Mouse (Mus musculus) heart, embryonic 16.5 days (tissue): Measurements from ENCODE around the gene Bpnt1. TPM values are rescaled to one million over a fixed set of nuclear protein-coding genes. Genes with fewer than 3 reads are reported as not detected.
A peak's percentile ranks its signal among the peaks of the same experiment; 100 is the strongest.

Experiments
- ATAC-seq: fragments of 200-750 bp; cut with Nextera tagmentation; replicated peaks from 2 replicates; pipeline ENCODE4 v1.8.0; 2017; ENCODE audit warnings: moderate number of reproducible peaks; ENCODE audit not compliant: insufficient read depth, low FRiP score; ENCODE audit errors: extremely low read depth
- H3K27ac ChIP-seq: fragments of 300-500 bp; sonication (generic); 2 replicates; pipeline ENCODE4 v1.5.1; 2014; ENCODE audit warnings: mild to moderate bottlenecking, low read length, control low read depth, moderate library complexity
- H3K27me3 ChIP-seq: fragments of 300-500 bp; sonication (generic); 2 replicates; pipeline ENCODE4 v1.6.1; 2014; ENCODE audit warnings: low read length, mixed read lengths; ENCODE audit not compliant: control insufficient read depth, insufficient read depth
- H3K36me3 ChIP-seq: fragments of 300-500 bp; sonication (generic); 2 replicates; pipeline ENCODE4 v1.6.1; 2014; ENCODE audit not compliant: control insufficient read depth, insufficient read depth
- H3K4me1 ChIP-seq: fragments of 300-500 bp; sonication (generic); 2 replicates; pipeline ENCODE4 v1.6.1; 2014; ENCODE audit warnings: low read length, mixed read lengths; ENCODE audit not compliant: control insufficient read depth, insufficient read depth
- H3K4me2 ChIP-seq: fragments of 300-500 bp; sonication (generic); 2 replicates; pipeline ENCODE4 v1.6.1; 2014; ENCODE audit warnings: low read depth, mild to moderate bottlenecking, control low read depth, low read length
- H3K4me3 ChIP-seq: fragments of 300-500 bp; sonication (generic); 2 replicates; pipeline ENCODE4 v1.5.1; 2014; ENCODE audit warnings: mild to moderate bottlenecking, control low read depth, low read length
- H3K9ac ChIP-seq: fragments of 300-500 bp; sonication (generic); 2 replicates; pipeline ENCODE4 v1.6.1; 2014; ENCODE audit warnings: low read length, control low read depth
- H3K9me3 ChIP-seq: fragments of 300-500 bp; sonication (generic); replicated peaks from 2 replicates; pipeline ENCODE4 v1.6.1; 2016; ENCODE audit warnings: low read length; ENCODE audit not compliant: control insufficient read depth
- WGBS: fragments of 180-500 bp; shearing (Covaris S2); extraction: QIAGEN DNeasy Blood & Tissue Kit; methylation state at CpG from one replicate; pipeline ENCODE4 v1.1.7; 2014; 5-methylcytosine and 5-hydroxymethylcytosine counted together
- polyA plus RNA-seq: library from polyadenylated mRNA; unstranded; fragments of >200 nt; fragmentation: Nextera tagmentation; extraction: Ambion mirVana; gene quantifications from 2 replicates; pipeline ENCODE4 v1.2.1, GENCODE M21; 2015

Gene Bpnt1
- polyA plus RNA-seq, 1 experiment from 2014 or later, result 33.6 TPM

DNA sequence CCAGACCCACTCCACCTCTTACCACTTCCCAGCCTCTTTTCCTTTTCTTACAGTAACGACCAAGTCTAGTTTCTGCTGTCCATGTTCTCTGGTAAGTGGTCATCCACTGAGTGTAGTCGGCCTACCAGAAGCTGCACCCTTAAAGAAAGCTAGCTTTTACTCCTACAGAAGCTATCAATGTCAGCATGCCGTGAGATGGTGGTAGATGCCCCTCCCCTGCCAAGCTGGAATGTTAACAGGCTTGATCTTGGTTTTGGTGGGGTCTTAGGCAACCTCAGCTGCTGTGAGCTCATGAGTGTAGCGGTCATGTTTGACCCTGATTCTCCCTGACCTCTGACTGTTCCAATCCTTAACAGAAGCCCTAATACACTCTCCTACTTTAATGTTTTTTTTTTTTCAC lies 26.3 kb downstream of the Bpnt1 start:
- Histone ChIP-seq H3K9me3 (no peaks in the 10 kb centered on the region), H3K27me3 (no peaks in the 10 kb centered on the region), H3K4me2 (no peak overlapping the region), H3K4me1 (peaks cover 5% of the 10 kb centered on the region), H3K4me3 (no peak overlapping the region), H3K36me3 (peaks cover 7% of the 10 kb centered on the region), H3K27ac (no peak overlapping the region), H3K9ac (no peak overlapping the region)
- no peak for ATAC-seq
- 81% methylated on average over 4 of the region's 4 CpGs for WGBS

DNA sequence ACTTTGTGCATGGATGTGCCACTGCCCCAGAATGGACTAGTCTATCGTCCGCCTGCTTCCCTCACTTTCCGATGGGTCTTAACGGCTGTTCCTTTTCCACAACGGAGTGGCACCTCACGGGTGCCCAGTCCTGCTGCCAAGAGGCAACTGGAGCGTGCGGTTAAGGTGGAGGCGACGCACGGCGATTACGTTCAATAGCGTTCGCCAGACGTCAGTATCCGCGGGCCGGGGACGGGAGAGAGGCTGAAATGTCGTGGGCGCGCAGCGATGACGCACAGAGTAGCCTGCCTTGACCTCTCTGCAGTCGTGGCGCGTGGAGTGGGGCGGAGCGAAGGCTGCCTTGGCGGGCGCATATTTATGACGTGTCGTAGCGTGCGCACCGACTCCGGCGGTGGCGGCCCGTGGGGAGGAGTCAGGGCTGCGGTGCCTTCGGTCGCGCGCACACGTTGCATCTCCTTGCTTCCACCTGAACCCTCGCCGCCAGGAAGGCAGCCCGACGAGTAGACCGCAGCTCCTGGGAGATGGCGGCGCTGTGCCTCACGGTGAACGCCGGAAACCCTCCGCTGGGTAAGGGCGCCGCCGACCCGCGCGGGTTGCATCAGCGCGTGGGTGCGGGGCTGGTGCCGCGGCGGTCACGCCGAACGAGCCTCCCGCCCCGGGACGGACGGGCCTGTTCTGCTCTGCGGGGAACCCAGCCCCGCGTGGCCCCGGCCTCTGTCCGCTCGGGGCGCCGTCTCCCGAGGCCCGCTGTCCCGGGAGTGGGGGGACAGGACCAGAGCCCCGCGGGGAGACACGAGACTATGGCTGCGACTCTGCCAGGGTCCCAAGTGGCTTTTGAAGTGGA lies 30.9 kb downstream of the Bpnt1 start, which contains the start of gene Eprs:
Eprs (plus strand) TSS at position 368 of the 844 bp plus-strand sequence.
- WGBS, result under 1% methylated on average over 91 of the region's 92 CpGs

DNA sequence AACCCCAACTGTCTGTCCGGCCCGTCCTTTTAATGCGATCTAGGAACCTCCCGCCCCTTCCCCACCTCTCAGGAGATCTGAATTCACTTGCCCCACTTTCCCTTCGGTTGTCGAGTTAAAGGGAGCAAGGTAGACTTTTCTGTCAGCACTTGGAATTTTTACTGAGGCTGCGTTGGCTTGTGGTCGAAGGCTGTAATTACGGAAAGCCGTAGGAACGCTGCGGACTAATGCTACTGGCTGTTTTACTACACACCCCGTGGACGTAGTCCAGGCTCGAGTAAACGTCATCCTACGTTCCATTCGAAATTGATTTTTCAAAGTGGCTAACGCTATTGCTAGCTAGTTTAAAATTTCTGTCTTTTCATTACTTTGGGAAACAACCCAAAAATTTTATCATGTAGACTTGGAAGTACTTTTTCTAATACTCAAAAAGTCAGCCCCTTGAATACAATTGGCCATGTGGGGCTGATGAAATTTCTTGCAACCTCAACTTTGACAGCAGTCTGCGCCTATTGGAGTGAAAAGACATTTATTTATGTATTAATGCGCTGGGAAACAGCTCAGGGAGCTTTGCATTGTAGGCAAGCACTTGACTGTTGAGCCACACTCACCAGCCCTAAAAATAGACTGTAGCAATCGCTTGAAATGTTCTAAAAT lies 31.7 kb downstream of the Bpnt1 start:
- Histone ChIP-seq H3K36me3 (0 out of 2 replicates have a peak, but pooled peaks cover 3% of the 10 kb centered on the region), H3K9ac (peak overlapping the region; percentile 94), H3K27ac (peak overlapping the region; percentile 95), H3K4me3 (peak overlapping the region; percentile 98), H3K4me2 (peak overlapping the region; percentile 86), H3K4me1 (peaks cover 21% of the 10 kb centered on the region), H3K27me3 (no peaks in the 10 kb centered on the region), H3K9me3 (no peaks in the 10 kb centered on the region)
- peak; percentile 42; the same call in 1 of the 2 replicates for ATAC-seq
- WGBS, result under 1% methylated on average over 22 of the region's 22 CpGs

More for the DNA sequence above, 30.9 kb downstream of the Bpnt1 start, which contains the start of gene Eprs:
- Histone ChIP-seq H3K4me3 (peak within 1 kb of the TSS; percentile 98), H3K4me1 (peaks cover 21% of the 10 kb centered on the region), H3K36me3 (0 out of 2 replicates have a peak, but pooled peaks cover under 1% of the 10 kb centered on the region), H3K4me2 (peak within 1 kb of the TSS; percentile 89), H3K27ac (peak within 1 kb of the TSS; percentile 95), H3K9ac (peak within 1 kb of the TSS; percentile 94), H3K27me3 (no peaks in the 10 kb centered on the region), H3K9me3 (no peaks in the 10 kb centered on the region)
- peak; percentile 97 for ATAC-seq

DNA sequence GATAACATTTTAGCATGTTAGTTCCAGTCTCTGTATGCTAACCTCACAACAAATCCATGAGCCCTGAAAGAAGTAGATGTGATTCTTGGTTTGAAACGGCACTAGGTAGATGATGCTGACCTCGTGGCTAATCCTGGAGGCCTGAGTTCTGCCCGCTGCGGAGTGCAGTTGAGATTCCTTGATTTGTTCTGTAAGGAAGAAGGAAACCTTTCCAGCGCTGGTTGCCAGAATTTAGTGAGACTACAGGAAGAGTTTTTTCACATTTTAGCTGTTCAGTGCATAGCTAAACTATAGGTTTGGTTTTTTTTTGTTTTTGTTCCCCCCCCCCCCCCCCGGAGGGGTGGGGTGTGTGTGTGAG lies 32.2 kb downstream of the Bpnt1 start:
- Histone ChIP-seq H3K9ac (peak overlapping the region; percentile 94), H3K4me3 (peak overlapping the region; percentile 98), H3K36me3 (0 out of 2 replicates have a peak, but pooled peaks cover 3% of the 10 kb centered on the region), H3K9me3 (no peaks in the 10 kb centered on the region), H3K4me1 (peaks cover 21% of the 10 kb centered on the region), H3K4me2 (peak overlapping the region; percentile 86), H3K27ac (peak overlapping the region; percentile 95), H3K27me3 (no peaks in the 10 kb centered on the region)
- no peak for ATAC-seq
- WGBS, result 21% methylated on average over 6 of the region's 6 CpGs

DNA sequence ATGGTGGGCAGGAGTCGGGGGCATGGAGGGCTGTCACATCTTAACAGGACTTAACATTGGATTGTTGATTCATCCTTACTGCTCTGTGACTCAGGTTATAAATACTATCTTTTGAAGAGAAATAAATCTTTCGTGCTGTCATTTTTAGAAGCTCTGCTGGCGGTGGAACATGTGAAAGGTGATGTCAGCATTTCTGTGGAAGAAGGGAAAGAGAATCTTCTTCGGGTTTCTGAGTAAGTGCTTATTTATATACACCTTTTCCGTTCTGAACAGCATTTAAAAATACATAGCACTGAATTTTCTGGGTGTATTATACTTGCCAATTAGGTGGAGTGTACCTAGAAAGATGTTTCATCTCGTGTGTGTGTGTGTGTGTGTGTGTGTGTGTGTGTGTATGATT lies 35.4 kb downstream of the Bpnt1 start:
- Histone ChIP-seq H3K4me1 (peaks cover 16% of the 10 kb centered on the region), H3K9me3 (no peaks in the 10 kb centered on the region), H3K4me2 (no peak overlapping the region), H3K4me3 (no peak overlapping the region), H3K27ac (no peak overlapping the region), H3K9ac (no peak overlapping the region), H3K36me3 (peaks cover 21% of the 10 kb centered on the region), H3K27me3 (no peaks in the 10 kb centered on the region)
- ATAC-seq, result no peak
- WGBS, result 78% methylated on average over 6 of the region's 6 CpGs

DNA sequence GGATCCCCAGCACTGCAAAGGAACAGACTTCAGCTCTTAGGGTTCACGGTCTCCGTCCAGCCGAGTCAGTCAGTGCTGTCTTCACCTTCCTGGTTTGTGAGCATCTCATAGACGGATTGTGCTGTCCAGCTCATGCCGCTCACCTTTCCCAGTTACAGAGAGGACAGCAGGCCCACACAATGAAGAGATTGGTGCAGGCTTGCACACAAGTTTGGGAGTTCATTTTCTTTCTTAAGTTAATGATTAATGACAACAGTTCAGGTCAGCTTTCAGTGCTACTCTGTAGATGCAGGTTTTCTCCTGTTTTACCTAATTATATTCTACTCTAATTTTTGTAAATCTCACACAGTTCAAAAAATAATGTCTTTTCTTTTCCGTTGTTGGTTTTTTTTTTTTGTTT lies 38.0 kb downstream of the Bpnt1 start:
- Histone ChIP-seq H3K4me2 (no peak overlapping the region), H3K27ac (no peak overlapping the region), H3K9ac (no peak overlapping the region), H3K4me1 (peaks cover 6% of the 10 kb centered on the region), H3K9me3 (no peaks in the 10 kb centered on the region), H3K36me3 (peaks cover 38% of the 10 kb centered on the region), H3K4me3 (no peak overlapping the region), H3K27me3 (no peaks in the 10 kb centered on the region)
- 88% methylated on average over 6 of the region's 6 CpGs for WGBS
- no peak for ATAC-seq

DNA sequence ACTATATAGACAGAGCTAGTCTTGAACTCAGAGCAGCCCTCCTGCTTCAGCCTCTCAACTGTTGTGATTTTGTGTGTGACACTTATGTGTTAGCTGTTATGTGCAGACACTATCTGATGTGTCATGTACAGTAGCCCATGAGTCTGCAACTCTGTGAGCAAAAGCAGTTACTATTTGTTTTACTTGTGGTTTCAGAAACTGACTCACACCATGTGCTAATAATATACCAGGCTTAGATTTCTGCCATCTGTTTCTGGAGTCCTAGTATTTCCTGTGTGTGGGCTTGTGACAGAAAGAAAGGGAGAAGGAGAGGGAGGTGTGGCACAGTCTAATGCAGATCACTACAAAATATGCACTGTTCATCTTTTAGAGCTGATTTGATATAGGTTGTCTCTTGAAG lies 44.4 kb downstream of the Bpnt1 start:
- H3K9me3 ChIP-seq, result no peaks in the 10 kb centered on the region
- no peaks in the 10 kb centered on the region for H3K4me1 ChIP-seq
- no peak overlapping the region for H3K9ac ChIP-seq
- H3K36me3 ChIP-seq, result peaks cover 69% of the 10 kb centered on the region
- no peaks in the 10 kb centered on the region for H3K27me3 ChIP-seq
- ATAC-seq, result no peak
- H3K4me2 ChIP-seq, result no peak overlapping the region
- no peak overlapping the region for H3K27ac ChIP-seq
- no peak overlapping the region for H3K4me3 ChIP-seq

DNA sequence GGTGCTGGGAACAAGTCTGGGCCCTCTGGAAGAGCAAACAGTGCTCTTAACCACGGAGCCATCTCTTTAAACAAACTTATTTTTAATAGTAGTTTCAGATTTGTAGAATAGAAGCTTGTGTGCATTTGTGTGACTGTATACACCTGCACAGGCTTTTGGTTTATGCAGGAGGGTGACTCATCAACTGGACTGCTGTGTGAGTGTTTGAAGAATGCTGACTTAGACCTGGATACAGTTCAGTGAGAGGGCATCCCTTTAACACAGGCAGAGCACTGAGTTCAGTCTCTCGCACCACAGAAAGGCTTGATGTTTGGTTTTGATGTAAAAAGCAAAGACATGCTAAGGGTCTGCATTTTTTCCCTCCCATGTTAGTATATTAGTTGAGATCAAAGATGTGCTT lies 45.5 kb downstream of the Bpnt1 start:
- Histone ChIP-seq H3K9ac (no peak overlapping the region), H3K27ac (no peak overlapping the region), H3K4me3 (no peak overlapping the region), H3K9me3 (no peaks in the 10 kb centered on the region), H3K4me1 (no peaks in the 10 kb centered on the region), H3K36me3 (peaks cover 66% of the 10 kb centered on the region), H3K4me2 (no peak overlapping the region), H3K27me3 (no peaks in the 10 kb centered on the region)
- 90% methylated on average over 2 of the region's 2 CpGs for WGBS
- ATAC-seq, result no peak

DNA sequence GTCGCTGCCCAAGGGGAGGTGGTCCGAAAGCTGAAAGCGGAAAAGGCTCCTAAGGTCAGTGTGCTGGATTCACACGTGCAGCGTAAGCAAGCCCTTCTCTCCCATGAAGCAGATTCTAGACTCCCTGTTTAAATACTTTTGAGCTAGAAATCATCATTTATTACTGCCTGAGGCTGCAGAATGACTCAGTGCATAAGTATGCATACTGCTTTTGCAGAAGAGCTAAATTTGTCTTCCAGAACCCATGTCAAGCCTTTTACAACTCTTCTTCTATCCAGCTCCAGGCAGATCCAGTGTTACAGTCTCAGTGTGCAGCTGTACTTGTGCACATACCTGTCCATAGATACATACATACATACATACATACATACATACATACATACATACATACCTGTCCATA lies 69.7 kb downstream of the Bpnt1 start:
- Histone ChIP-seq H3K27me3 (no peaks in the 10 kb centered on the region), H3K27ac (no peak overlapping the region), H3K4me2 (no peak overlapping the region), H3K9ac (no peak overlapping the region), H3K4me3 (no peak overlapping the region), H3K4me1 (peaks cover 5% of the 10 kb centered on the region), H3K36me3 (peaks cover 36% of the 10 kb centered on the region), H3K9me3 (no peaks in the 10 kb centered on the region)
- no peak for ATAC-seq
- WGBS, result 94% methylated on average over 5 of the region's 5 CpGs
